Mouse (Mus musculus) neural tube, embryonic 14.5 days (tissue): ENCODE data around the gene Nudt22. TPM values are rescaled to one million over a fixed set of nuclear protein-coding genes. Genes with fewer than 3 reads are reported as not detected.
"Not testable (repeated sequence)": the region's sequence is repeated elsewhere in the genome, so short reads cannot be mapped to it uniquely, and the experiment has no call there.

ENCODE experiments used
- ATAC-seq: fragments of 200-750 bp; cut with Nextera tagmentation; 2 replicates; pipeline ENCODE4 v1.8.0; 2017; ENCODE audit warnings: low read depth, mild to moderate bottlenecking, moderate TSS enrichment, moderate library complexity
- H3K27ac ChIP-seq: fragments of 300-500 bp; sonication (generic); 2 replicates; pipeline ENCODE4 v1.5.1; 2014; ENCODE audit warnings: low read depth, mild to moderate bottlenecking, control low read depth, low read length, moderate library complexity, mixed read lengths
- H3K27me3 ChIP-seq: fragments of 300-500 bp; sonication (generic); 2 replicates; pipeline ENCODE4 v1.6.1; 2014; ENCODE audit warnings: low read length; ENCODE audit not compliant: control insufficient read depth, insufficient read depth
- H3K36me3 ChIP-seq: fragments of 300-500 bp; sonication (generic); 2 replicates; pipeline ENCODE4 v1.6.1; 2014; ENCODE audit warnings: low read length, mixed read lengths; ENCODE audit not compliant: control insufficient read depth, insufficient read depth
- H3K4me1 ChIP-seq: fragments of 300-500 bp; sonication (generic); 2 replicates; pipeline ENCODE4 v1.6.1; 2014; ENCODE audit warnings: low read length; ENCODE audit not compliant: control insufficient read depth, insufficient read depth
- H3K4me2 ChIP-seq: fragments of 300-500 bp; sonication (generic); 2 replicates; pipeline ENCODE4 v1.6.1; 2014; ENCODE audit warnings: mild to moderate bottlenecking, low read depth, low read length, control low read depth
- H3K4me3 ChIP-seq: fragments of 300-500 bp; sonication (generic); 2 replicates; pipeline ENCODE4 v1.5.1; 2014; ENCODE audit warnings: low read depth, low read length, control low read depth, mixed read lengths
- H3K9ac ChIP-seq: fragments of 300-500 bp; sonication (generic); replicated peaks from 2 replicates; pipeline ENCODE4 v1.6.1; 2014; ENCODE audit warnings: low read depth, mild to moderate bottlenecking, control low read depth, low read length, mixed read lengths
- H3K9me3 ChIP-seq: fragments of 300-500 bp; sonication (generic); 2 replicates; pipeline ENCODE4 v1.6.1; 2016; ENCODE audit warnings: low read length; ENCODE audit not compliant: control insufficient read depth
- WGBS: fragments of 180-500 bp; shearing (Covaris S2); extraction: QIAGEN DNeasy Blood & Tissue Kit; methylation state at CpG from one replicate; pipeline ENCODE4 v1.1.7; 2014; 5-methylcytosine and 5-hydroxymethylcytosine counted together
- polyA plus RNA-seq: library from polyadenylated mRNA; unstranded; fragments of >200 nt; fragmentation: Nextera tagmentation; extraction: Ambion mirVana; gene quantifications from 2 replicates; pipeline ENCODE4 v1.2.1, GENCODE M21; 2014

Nudt22 gene
- polyA plus RNA-seq, 1 experiment from 2014 or later, result 22.6 TPM

- H3K27ac ChIP-seq, H3K27me3 ChIP-seq, ATAC-seq, H3K9ac ChIP-seq, H3K4me3 ChIP-seq, H3K4me2 ChIP-seq, H3K9me3 ChIP-seq, H3K36me3 ChIP-seq: not testable (repeated sequence)
- WGBS, result 91% methylated on average over 6 of the region's 6 CpGs
- H3K4me1 ChIP-seq, result peaks cover 21% of the 10 kb centered on the region
Observed at GRCm38 (mm10) chr19:6991166-6991565, 4.8 kb downstream of the Nudt22 start.

- ATAC-seq, result no peak
- Histone ChIP-seq H3K27me3 (no peaks in the 10 kb centered on the region), H3K4me2 (no peak overlapping the region), H3K4me3 (no peak overlapping the region), H3K9me3 (no peaks in the 10 kb centered on the region), H3K27ac (no peak overlapping the region), H3K4me1 (peaks cover 21% of the 10 kb centered on the region), H3K36me3 (no peaks in the 10 kb centered on the region), H3K9ac (no peak overlapping the region)
- 87% methylated on average over 6 of the region's 6 CpGs for WGBS
Observed at GRCm38 (mm10) chr19:6990712-6991111, 5.2 kb downstream of the Nudt22 start.

- WGBS, result 91% methylated on average over 8 of the region's 8 CpGs
- H3K9ac ChIP-seq, result no peak overlapping the region
- H3K27ac ChIP-seq, result no peak overlapping the region
- no peaks in the 10 kb centered on the region for H3K9me3 ChIP-seq
- no peak overlapping the region for H3K4me2 ChIP-seq
- no peaks in the 10 kb centered on the region for H3K27me3 ChIP-seq
- H3K36me3 ChIP-seq, result no peaks in the 10 kb centered on the region
- no peak overlapping the region for H3K4me3 ChIP-seq
- no peak for ATAC-seq
- peaks cover 10% of the 10 kb centered on the region for H3K4me1 ChIP-seq
Observed at GRCm38 (mm10) chr19:6989251-6989650, 6.7 kb downstream of the Nudt22 start.

- H3K4me2 ChIP-seq, result peak overlapping the region; percentile 69
- 5% methylated on average over 8 of the region's 8 CpGs for WGBS
- no peaks in the 10 kb centered on the region for H3K36me3 ChIP-seq
- ATAC-seq, result no peak
- peak overlapping the region; percentile 70 for H3K4me3 ChIP-seq
- H3K9me3 ChIP-seq, result no peaks in the 10 kb centered on the region
- peak overlapping the region; percentile 89 for H3K9ac ChIP-seq
- H3K27ac ChIP-seq, result peak overlapping the region; percentile 73; the same call in 1 of the 2 replicates
- peaks cover 8% of the 10 kb centered on the region for H3K4me1 ChIP-seq
- H3K27me3 ChIP-seq, result no peaks in the 10 kb centered on the region
Observed at GRCm38 (mm10) chr19:6987904-6988285, 8.0 kb downstream of the Nudt22 start.

- Histone ChIP-seq H3K27me3 (no peaks in the 10 kb centered on the region), H3K9me3 (no peaks in the 10 kb centered on the region), H3K4me1 (peaks cover 6% of the 10 kb centered on the region; the same call in 1 of the 2 replicates), H3K9ac (peak within 1 kb of the TSS; percentile 89), H3K36me3 (peaks cover 3% of the 10 kb centered on the region; the same call in 1 of the 2 replicates), H3K4me2 (peak within 1 kb of the TSS; percentile 69), H3K27ac (peak within 1 kb of the TSS; percentile 73), H3K4me3 (peak within 1 kb of the TSS; percentile 70)
- WGBS, result 2% methylated on average over 73 of the region's 85 CpGs
- ATAC-seq, result peak; percentile 50
Observed at GRCm38 (mm10) chr19:6987061-6987903, 8.6 kb downstream of the Nudt22 start, which contains the start of gene Vegfb. Gene Vegfb (minus strand): TSS chr19:6987651.

GRCm38 (mm10) chr19:6985951-6986708 lies 9.8 kb downstream of the Nudt22 start:
- H3K9me3 ChIP-seq, result no peaks in the 10 kb centered on the region
- ATAC-seq, result no peak
- H3K27me3 ChIP-seq, result no peaks in the 10 kb centered on the region
- peak overlapping the region; percentile 69 for H3K4me2 ChIP-seq
- H3K27ac ChIP-seq, result no peak overlapping the region
- H3K4me1 ChIP-seq, result peaks cover 6% of the 10 kb centered on the region
- H3K4me3 ChIP-seq, result peak overlapping the region; percentile 70; the same call in 1 of the 2 replicates
- peaks cover 7% of the 10 kb centered on the region; the same call in 1 of the 2 replicates for H3K36me3 ChIP-seq
- H3K9ac ChIP-seq, result no peak overlapping the region
- WGBS, result 84% methylated on average over 10 of the region's 10 CpGs

- ATAC-seq, result no peak
- no peaks in the 10 kb centered on the region for H3K9me3 ChIP-seq
- peaks cover 10% of the 10 kb centered on the region for H3K4me1 ChIP-seq
- no peaks in the 10 kb centered on the region for H3K27me3 ChIP-seq
- peaks cover 7% of the 10 kb centered on the region; the same call in 1 of the 2 replicates for H3K36me3 ChIP-seq
- no peak overlapping the region for H3K9ac ChIP-seq
- no peak overlapping the region for H3K4me3 ChIP-seq
- WGBS, result 83% methylated on average over 19 of the region's 19 CpGs
- H3K27ac ChIP-seq, result no peak overlapping the region
- no peak overlapping the region for H3K4me2 ChIP-seq
Observed at GRCm38 (mm10) chr19:6985300-6985699, 10.6 kb downstream of the Nudt22 start.

- ATAC-seq, result no peak
- no peak overlapping the region for H3K27ac ChIP-seq
- no peak overlapping the region for H3K4me3 ChIP-seq
- H3K9me3 ChIP-seq, result no peaks in the 10 kb centered on the region
- no peak overlapping the region for H3K4me2 ChIP-seq
- no peak overlapping the region for H3K9ac ChIP-seq
- 41% methylated on average over 5 of the region's 5 CpGs for WGBS
- H3K4me1 ChIP-seq, result peaks cover 20% of the 10 kb centered on the region
- peaks cover 8% of the 10 kb centered on the region for H3K36me3 ChIP-seq
- H3K27me3 ChIP-seq, result no peaks in the 10 kb centered on the region
Observed at GRCm38 (mm10) chr19:6983621-6984020, 12.3 kb downstream of the Nudt22 start.

GRCm38 (mm10) chr19:6981465-6981864 lies 14.5 kb downstream of the Nudt22 start:
- Histone ChIP-seq H3K4me1 (peaks cover 29% of the 10 kb centered on the region), H3K4me2 (peak overlapping the region; percentile 73), H3K4me3 (no peak overlapping the region), H3K27me3 (no peaks in the 10 kb centered on the region), H3K9me3 (no peaks in the 10 kb centered on the region), H3K36me3 (peaks cover 21% of the 10 kb centered on the region), H3K9ac (no peak overlapping the region), H3K27ac (no peak overlapping the region)
- ATAC-seq, result no peak
- WGBS, result 90% methylated on average over 4 of the region's 4 CpGs
